Mouse (Mus musculus) MEL (cell line): ENCODE measurements around the gene Rgma. TPM values are rescaled to one million over a fixed set of nuclear protein-coding genes. Genes with fewer than 3 reads are reported as not detected.

Experiments
- DNase-seq: peaks from one replicate; pipeline ENCODE4 v3.0.0; 2011; ENCODE audit warnings: low read depth, low spot score
- H3K27ac ChIP-seq: 2 replicates; pipeline ENCODE4 v1.5.1; 2012; ENCODE audit warnings: low read depth, mild to moderate bottlenecking, control low read depth, low read length, moderate library complexity; ENCODE audit not compliant: control insufficient read depth
- H3K27me3 ChIP-seq, 2 experiments: fragments of 150-350 bp in 1 of 2; sonication (generic) in 1 of 2; 2 replicates each; pipeline ENCODE4 v1.6.1; 2012; ENCODE audit warnings: low read length in 2 of 2, mild to moderate bottlenecking in 2 of 2, improper control_type of control experiment in 1 of 2, moderate library complexity in 1 of 2; ENCODE audit not compliant: insufficient read depth in 2 of 2, control insufficient read depth in 1 of 2
- H3K36me3 ChIP-seq, 2 experiments: 2 replicates each; pipeline ENCODE4 v1.6.1; 2012 to 2014; ENCODE audit warnings: low read length in 2 of 2, improper control_type of control experiment in 1 of 2, inconsistent platforms in 1 of 2, mild to moderate bottlenecking in 1 of 2; ENCODE audit not compliant: insufficient read depth in 2 of 2, control insufficient read depth in 1 of 2
- H3K4me1 ChIP-seq, 2 experiments: fragments of 150-350 bp in 1 of 2; sonication (generic) in 1 of 2; 2 replicates each; pipeline ENCODE4 v1.6.1; 2012; ENCODE audit warnings: low read length in 2 of 2, improper control_type of control experiment in 1 of 2, mild to moderate bottlenecking in 1 of 2; ENCODE audit not compliant: insufficient read depth in 2 of 2, control insufficient read depth in 1 of 2
- H3K4me3 ChIP-seq, 2 experiments: fragments of 150-350 bp in 1 of 2; sonication (generic) in 1 of 2; 2 replicates each; pipeline ENCODE4 v1.5.1; 2012; ENCODE audit warnings: low read depth in 2 of 2, low read length in 2 of 2, mild to moderate bottlenecking in 2 of 2, moderate library complexity in 2 of 2, control low read depth in 1 of 2, improper control_type of control experiment in 1 of 2; ENCODE audit not compliant: control insufficient read depth in 1 of 2, insufficient read depth in 1 of 2
- H3K79me2 ChIP-seq: 2 replicates; pipeline ENCODE4 v1.6.1; 2012; ENCODE audit warnings: mild to moderate bottlenecking, low read length, moderate library complexity; ENCODE audit not compliant: control insufficient read depth, poor library complexity, insufficient read depth
- H3K9ac ChIP-seq: 2 replicates; pipeline ENCODE4 v1.6.1; 2012; ENCODE audit warnings: low read depth, mild to moderate bottlenecking, control low read depth, low read length, moderate library complexity; ENCODE audit not compliant: control insufficient read depth, poor library complexity, severe bottlenecking
- H3K9me3 ChIP-seq: fragments of 150-350 bp; sonication (generic); replicated peaks from 2 replicates; pipeline ENCODE4 v1.6.1; 2012; ENCODE audit warnings: mild to moderate bottlenecking, low read length, improper control_type of control experiment, moderate library complexity; ENCODE audit not compliant: insufficient read depth
- BHLHE40 ChIP-seq: IDR thresholded peaks from 2 replicates; pipeline ENCODE4 v1.6.1; 2012; ENCODE audit warnings: low read depth, mild to moderate bottlenecking, inconsistent platforms, low read length, improper control_type of control experiment, borderline replicate concordance
- CHD1 ChIP-seq: IDR thresholded peaks from 2 replicates; pipeline ENCODE4 v1.6.1; 2012; ENCODE audit warnings: low read depth, mild to moderate bottlenecking, inconsistent platforms, low read length, improper control_type of control experiment
- CTCF ChIP-seq, 3 experiments: IDR thresholded peaks in 2 of 3; conservative IDR thresholded peaks in 1 of 3; 2 replicates each; pipeline ENCODE4 v1.5.1; 2011 to 2012; ENCODE audit warnings: low read length in 3 of 3, low read depth in 2 of 3, mild to moderate bottlenecking in 2 of 3, improper control_type of control experiment in 1 of 3, inconsistent platforms in 1 of 3, mixed read lengths in 1 of 3, moderate library complexity in 1 of 3; ENCODE audit not compliant: control insufficient read depth in 1 of 3, insufficient read depth in 1 of 3, poor library complexity in 1 of 3, severe bottlenecking in 1 of 3
- E2F4 ChIP-seq: IDR thresholded peaks from 2 replicates; pipeline ENCODE4 v1.6.1; 2011; ENCODE audit warnings: low read depth, low read length, improper control_type of control experiment, borderline replicate concordance
- ELF1 ChIP-seq: IDR thresholded peaks from 2 replicates; pipeline ENCODE4 v1.6.1; 2014; ENCODE audit warnings: low read depth, mild to moderate bottlenecking, inconsistent platforms, low read length, improper control_type of control experiment, moderate library complexity
- EP300 ChIP-seq, 2 experiments: IDR thresholded peaks; 2 replicates each; pipeline ENCODE4 v1.6.1; 2011; ENCODE audit warnings: improper control_type of control experiment in 2 of 2, low read length in 2 of 2, low read depth in 1 of 2, mild to moderate bottlenecking in 1 of 2
- GABPA ChIP-seq: IDR thresholded peaks from 2 replicates; pipeline ENCODE4 v1.6.1; 2012; ENCODE audit warnings: low read depth, mild to moderate bottlenecking, inconsistent platforms, low read length, improper control_type of control experiment, moderate library complexity
- HCFC1 ChIP-seq: IDR thresholded peaks from 2 replicates; pipeline ENCODE4 v1.6.1; 2012; ENCODE audit warnings: low read depth, mild to moderate bottlenecking, inconsistent platforms, low read length, improper control_type of control experiment, moderate library complexity
- MAFK ChIP-seq: IDR thresholded peaks from 2 replicates; pipeline ENCODE4 v1.6.1; 2011; ENCODE audit warnings: low read depth, mild to moderate bottlenecking, low read length, improper control_type of control experiment, borderline replicate concordance
- MEF2A ChIP-seq: IDR thresholded peaks from 2 replicates; pipeline ENCODE4 v1.6.1; 2014; ENCODE audit warnings: low read depth, mild to moderate bottlenecking, inconsistent platforms, low read length, improper control_type of control experiment; ENCODE audit not compliant: poor library complexity, insufficient replicate concordance, severe bottlenecking; ENCODE audit errors: extremely low read depth
- MXI1 ChIP-seq: IDR thresholded peaks from 2 replicates; pipeline ENCODE4 v1.6.1; 2011; ENCODE audit warnings: mild to moderate bottlenecking, low read depth, low read length, improper control_type of control experiment
- MYB ChIP-seq: IDR thresholded peaks from 2 replicates; pipeline ENCODE4 v1.6.1; 2011; ENCODE audit warnings: mild to moderate bottlenecking, low read depth, low read length, improper control_type of control experiment
- NELFE ChIP-seq: IDR thresholded peaks from 2 replicates; pipeline ENCODE4 v1.6.1; 2011; ENCODE audit warnings: low read depth, low read length, improper control_type of control experiment
- POLR2A ChIP-seq, 2 experiments: IDR thresholded peaks; 2 replicates each; pipeline ENCODE4 v1.6.1; 2011 to 2012; ENCODE audit warnings: low read length in 2 of 2, mild to moderate bottlenecking in 2 of 2, control low read depth in 1 of 2, improper control_type of control experiment in 1 of 2, low read depth in 1 of 2, moderate library complexity in 1 of 2; ENCODE audit not compliant: control insufficient read depth in 1 of 2, insufficient read depth in 1 of 2, poor library complexity in 1 of 2
- POLR2AphosphoS2 ChIP-seq: IDR thresholded peaks from 2 replicates; pipeline ENCODE4 v1.6.1; 2011; ENCODE audit warnings: low read length, improper control_type of control experiment
- POLR2AphosphoS5 ChIP-seq: IDR thresholded peaks from 2 replicates; pipeline ENCODE4 v1.6.1; 2012; ENCODE audit warnings: low read depth, borderline replicate concordance, mild to moderate bottlenecking, inconsistent platforms, low read length, moderate library complexity, mixed read lengths
- RAD21 ChIP-seq: IDR thresholded peaks from 2 replicates; pipeline ENCODE4 v1.6.1; 2011; ENCODE audit warnings: mild to moderate bottlenecking, low read depth, low read length, improper control_type of control experiment
- RCOR1 ChIP-seq: IDR thresholded peaks from 2 replicates; pipeline ENCODE4 v1.6.1; 2012; ENCODE audit warnings: low read depth, mild to moderate bottlenecking, inconsistent platforms, low read length, improper control_type of control experiment
- SMC3 ChIP-seq: IDR thresholded peaks from 2 replicates; pipeline ENCODE4 v1.6.1; 2011; ENCODE audit warnings: low read depth, low read length, improper control_type of control experiment
- TBP ChIP-seq: IDR thresholded peaks from 2 replicates; pipeline ENCODE4 v1.8.0; 2011; ENCODE audit warnings: low read depth, low read length, improper control_type of control experiment
- TCF12 ChIP-seq: IDR thresholded peaks from 2 replicates; pipeline ENCODE4 v1.6.1; 2014; ENCODE audit warnings: low read depth, mild to moderate bottlenecking, inconsistent platforms, low read length, improper control_type of control experiment, moderate library complexity
- ZC3H11A ChIP-seq: IDR thresholded peaks from 2 replicates; pipeline ENCODE4 v1.6.1; 2012; ENCODE audit warnings: low read depth, mild to moderate bottlenecking, inconsistent platforms, low read length, improper control_type of control experiment
- ZKSCAN1 ChIP-seq: IDR thresholded peaks from 2 replicates; pipeline ENCODE4 v1.6.1; 2012; ENCODE audit warnings: low read depth, mild to moderate bottlenecking, inconsistent platforms, low read length, improper control_type of control experiment, moderate library complexity
- ZMIZ1 ChIP-seq: IDR thresholded peaks from 2 replicates; pipeline ENCODE4 v1.6.1; 2012; ENCODE audit warnings: low read depth, mild to moderate bottlenecking, inconsistent platforms, low read length, improper control_type of control experiment, moderate library complexity
- ZNF384 ChIP-seq: IDR thresholded peaks from 2 replicates; pipeline ENCODE4 v1.6.1; 2012; ENCODE audit warnings: low read depth, mild to moderate bottlenecking, inconsistent platforms, low read length, improper control_type of control experiment
- polyA plus RNA-seq, 2 experiments: library from polyadenylated mRNA; stranded (reverse) in 1 of 2; unstranded in 1 of 2; fragments of >175 nt in 1 of 2; fragments of >200 nt in 1 of 2; gene quantifications; 2 replicates each; pipeline versions ENCODE4 v1.2.1 to v1.2.4; 2012; ENCODE audit warnings: low replicate concordance in 2 of 2, low read depth in 1 of 2; ENCODE audit not compliant: insufficient read length in 2 of 2, insufficient read depth in 1 of 2, missing spikeins in 1 of 2
- total RNA-seq: library from RNA; depleted of rRNA; stranded (reverse); fragments of 300-350 nt; gene quantifications from 2 replicates; pipeline ENCODE4 v1.2.3, GENCODE M21; 2012

Gene Rgma
- total and polyA plus RNA-seq, 3 experiments = not detected

DNA sequence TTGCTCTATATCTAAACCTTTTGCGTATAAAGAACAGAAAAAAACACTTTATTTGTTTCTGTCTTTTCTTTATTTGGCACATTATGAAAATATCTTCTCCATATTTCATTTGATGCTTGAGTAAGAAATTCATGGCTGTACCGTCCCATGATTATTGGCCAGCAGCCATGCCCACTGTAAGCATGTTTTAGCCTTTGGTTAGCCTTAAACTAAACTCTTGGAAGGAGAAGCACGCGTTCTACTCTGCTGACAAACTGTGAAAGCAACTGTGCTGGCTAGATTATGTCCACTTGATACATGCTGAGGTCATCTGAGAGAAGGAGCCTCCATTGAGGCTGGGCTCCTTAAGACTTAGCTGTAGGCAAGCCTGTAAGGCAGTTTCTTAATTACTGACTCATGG lies 66.9 kb downstream of the Rgma start:
- Histone ChIP-seq H3K27ac (no peak overlapping the region), H3K9ac (no peak overlapping the region), H3K9me3 (no peaks in the 10 kb centered on the region), H3K79me2 (no peaks in the 10 kb centered on the region), H3K4me3 (no peak overlapping the region), H3K4me1 (no peaks in the 10 kb centered on the region), H3K27me3 (no peaks in the 10 kb centered on the region), H3K36me3 (peaks cover 0 to 52% of the 10 kb centered on the region in 2 experiments; a peak in 2 of 4 replicates)
- DNase-seq = no peak
- TF ChIP-seq TBP (no peak), E2F4 (no peak), NELFE (no peak), RCOR1 (no peak), POLR2AphosphoS2 (no peak), CHD1 (no peak), ZC3H11A (no peak), CTCF (IDR thresholded peaks at IDR 0.05 in 2 of 3, conservative IDR thresholded peaks at IDR 0.05 in 1 of 3; ENCODE audit: control insufficient read depth in 1 of 3, insufficient read depth in 1 of 3, low read depth in 2 of 3, low read length in 3 of 3, poor library complexity in 1 of 3, severe bottlenecking in 1 of 3) (no peak), EP300 (IDR thresholded peaks at IDR 0.05; ENCODE audit: low read depth in 1 of 2, low read length in 2 of 2) (no peak), ZMIZ1 (no peak), ELF1 (no peak), MYB (no peak), ZKSCAN1 (no peak), POLR2AphosphoS5 (no peak), RAD21 (no peak), MXI1 (no peak), SMC3 (no peak), POLR2A (IDR thresholded peaks at IDR 0.05; ENCODE audit: control insufficient read depth in 1 of 2, insufficient read depth in 1 of 2, low read depth in 1 of 2, low read length in 2 of 2, poor library complexity in 1 of 2) (no peak)

DNA sequence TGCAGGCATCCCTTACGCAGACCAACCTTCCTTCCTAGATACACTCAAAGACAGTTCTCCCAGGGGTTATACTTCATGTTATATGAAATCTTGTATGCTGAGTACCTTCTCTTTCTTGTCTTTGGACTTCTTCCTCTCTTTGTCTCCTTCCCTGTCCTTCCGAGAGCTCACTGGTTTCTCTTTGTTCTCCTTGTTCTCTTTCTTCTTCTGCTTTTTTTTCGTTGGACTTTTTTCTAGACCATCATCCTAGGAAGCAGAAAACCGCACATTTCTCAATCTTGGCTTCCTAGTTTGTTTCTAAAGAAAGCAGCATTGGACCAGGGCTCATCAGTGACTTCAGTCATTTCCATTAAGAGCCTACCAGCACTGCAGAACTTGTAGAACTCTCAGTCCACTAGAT lies 76.3 kb downstream of the Rgma start:
- Histone ChIP-seq H3K27ac (no peak overlapping the region), H3K9me3 (no peaks in the 10 kb centered on the region), H3K27me3 (no peaks in the 10 kb centered on the region), H3K36me3 (peaks cover 0 to 58% of the 10 kb centered on the region in 2 experiments; a peak in 2 of 4 replicates), H3K79me2 (no peaks in the 10 kb centered on the region), H3K4me3 (no peak overlapping the region), H3K4me1 (no peaks in the 10 kb centered on the region), H3K9ac (no peak overlapping the region)
- no peak for TF ChIP-seq HCFC1
- TF ChIP-seq MEF2A = no peak
- no peak for TF ChIP-seq GABPA
- no peak for TF ChIP-seq TBP
- no peak for TF ChIP-seq ZNF384
- no peak for TF ChIP-seq MAFK
- TF ChIP-seq ZC3H11A = no peak
- TF ChIP-seq ZMIZ1 = no peak
- TF ChIP-seq RCOR1 = no peak
- no peak for TF ChIP-seq MYB
- no peak for TF ChIP-seq NELFE
- TF ChIP-seq BHLHE40 = no peak
- TF ChIP-seq TCF12 = no peak
- DNase-seq = no peak
